Mouse (Mus musculus) G1E (cell line): Measurements from ENCODE around the gene Dnajc13.

Experiments used
- CTCF ChIP-seq: IDR thresholded peaks from 2 replicates; pipeline ENCODE4 v1.5.1; 2012; ENCODE audit warnings: low read depth, low read length, inconsistent platforms, mixed read lengths
- GATA1 ChIP-seq: IDR thresholded peaks from 2 replicates; pipeline ENCODE4 v1.6.1; 2012; ENCODE audit warnings: borderline replicate concordance, low read length, inconsistent platforms, mixed read lengths
- GATA2 ChIP-seq: IDR thresholded peaks from 2 replicates; pipeline ENCODE4 v1.6.1; 2012; ENCODE audit warnings: low read depth, low read length, inconsistent platforms, borderline replicate concordance
- POLR2AphosphoS5 ChIP-seq: IDR thresholded peaks from 2 replicates; pipeline ENCODE4 v1.6.1; 2012; ENCODE audit warnings: low read depth, low read length, inconsistent platforms; ENCODE audit not compliant: insufficient replicate concordance
- TAL1 ChIP-seq: conservative IDR thresholded peaks from 2 replicates; pipeline ENCODE4 v1.6.1; 2012; ENCODE audit warnings: low read depth, low read length, inconsistent platforms, mixed read lengths

DNA sequence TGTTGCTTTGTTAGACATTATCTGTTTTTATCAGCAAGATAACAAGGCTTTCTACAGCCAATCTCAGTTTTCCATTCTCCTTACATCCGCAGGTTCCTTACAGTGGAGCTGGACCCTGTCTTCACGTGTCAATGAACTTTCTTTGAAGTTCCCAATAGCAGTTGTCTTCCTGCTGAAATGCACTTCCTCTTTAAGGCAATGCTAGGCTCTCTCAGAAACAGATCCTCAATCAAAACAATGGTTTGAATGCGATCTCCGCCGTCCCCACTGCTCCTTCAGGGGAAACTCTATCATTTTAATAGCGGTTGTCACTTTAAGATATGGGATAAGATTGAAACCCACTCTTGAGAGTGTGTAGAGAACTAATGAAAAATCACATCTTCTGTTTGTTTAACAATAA, 22.2 kb upstream of the Dnajc13 start:
- TF ChIP-seq CTCF = no peak
- TF ChIP-seq POLR2AphosphoS5 = no peak
- no peak for TF ChIP-seq GATA1
- no peak for TF ChIP-seq TAL1
- no peak for TF ChIP-seq GATA2
